Mouse (Mus musculus): ENCODE measurements at regions not wholly inside any gene's neighbourhood (a gene's known extent, or its start where the extent isn't known, plus 50 kb on each side); places are given as distances from the start of the nearest gene placed in this dataset.

DNA sequence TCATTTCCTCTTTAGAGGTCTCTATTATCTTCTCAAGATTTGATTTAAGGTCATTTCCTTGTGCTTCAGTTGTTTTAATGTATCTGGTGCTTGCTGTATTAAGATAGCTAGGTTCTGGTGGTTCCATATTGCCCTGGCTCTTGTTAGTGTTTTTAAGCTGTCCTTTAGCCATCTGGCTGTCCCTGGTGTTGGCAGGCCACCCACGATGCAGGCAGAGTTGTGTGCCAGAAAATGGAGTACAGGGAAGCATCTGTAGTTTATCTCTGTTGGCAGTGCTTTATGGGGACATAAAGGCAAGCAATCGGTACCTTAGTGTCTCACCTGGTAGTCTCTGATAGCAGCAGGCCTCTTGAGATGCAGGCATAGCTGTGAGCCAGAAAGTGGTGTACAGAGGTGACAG, 162.1 kb downstream of the Ice1 start:
- no peak for DNase-seq

DNA sequence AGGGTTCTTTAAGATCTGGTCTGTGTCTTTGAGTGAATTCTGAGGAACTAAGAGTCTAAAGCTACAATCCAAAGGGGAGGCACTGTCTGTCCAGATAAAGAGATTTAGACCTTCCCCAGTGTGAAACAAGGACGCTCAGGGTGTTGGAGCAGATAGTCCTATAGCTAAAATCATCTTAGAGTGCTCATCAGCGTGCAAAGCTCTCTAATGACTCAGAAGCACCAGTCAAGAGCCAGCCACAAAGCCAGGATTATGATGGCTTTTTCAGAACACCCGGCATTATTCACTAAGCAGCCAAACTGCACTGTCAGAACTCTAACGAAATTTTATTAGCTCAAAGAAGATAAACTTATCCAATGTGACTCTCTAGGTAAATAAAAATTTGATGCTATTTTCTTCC, 138.1 kb downstream of the Ice1 start:
- no peak for DNase-seq
